Mouse (Mus musculus) cerebellum, adult 18-20 months (tissue): ENCODE measurements around the gene Tmem143.
"Not testable (repeated sequence)": the region's sequence is repeated elsewhere in the genome, so short reads cannot be mapped to it uniquely, and the experiment has no call there.

Experiments used
- DNase-seq, 2 experiments: peaks; one replicate each; pipeline ENCODE4 v3.0.0; 2021

Tmem143 gene

GRCm38 (mm10) chr7:45892651-45893050 is 4.1 kb upstream of the Tmem143 start:
- DNase-seq: no peak

GRCm38 (mm10) chr7:45895931-45896516 is 717 bp upstream of the Tmem143 start:
- no peak for DNase-seq

- peak; percentile 68 to 69 for DNase-seq
Measured at GRCm38 (mm10) chr7:45897258-45897757, 567 bp downstream of the Tmem143 start.

GRCm38 (mm10) chr7:45898125-45898524 is 1.4 kb downstream of the Tmem143 start:
- not testable (repeated sequence) for DNase-seq

- DNase-seq: no peak
Measured at GRCm38 (mm10) chr7:45901562-45901961, 4.8 kb downstream of the Tmem143 start.

- DNase-seq: no peak
Measured at GRCm38 (mm10) chr7:45902481-45903002, 5.8 kb downstream of the Tmem143 start.

- DNase-seq: no peak
Measured at GRCm38 (mm10) chr7:45906622-45907021, 9.9 kb downstream of the Tmem143 start.

GRCm38 (mm10) chr7:45908384-45908783 is 11.6 kb downstream of the Tmem143 start:
- no peak for DNase-seq

- DNase-seq: no peak
Measured at GRCm38 (mm10) chr7:45909145-45909544, 12.4 kb downstream of the Tmem143 start.

- DNase-seq: no peak
Measured at GRCm38 (mm10) chr7:45914067-45914466, 17.3 kb downstream of the Tmem143 start.

GRCm38 (mm10) chr7:45915011-45915410 is 18.3 kb downstream of the Tmem143 start:
- no peak for DNase-seq

- peak in 1 of 2 experiments; percentile 22 for DNase-seq
Measured at GRCm38 (mm10) chr7:45916056-45917003, 19.6 kb downstream of the Tmem143 start.

GRCm38 (mm10) chr7:45917004-45917704 is 20.4 kb downstream of the Tmem143 start:
- no peak for DNase-seq

- no peak for DNase-seq
Measured at GRCm38 (mm10) chr7:45917926-45918325, 21.2 kb downstream of the Tmem143 start.

GRCm38 (mm10) chr7:45919083-45919671 is 22.4 kb downstream of the Tmem143 start:
- no peak for DNase-seq

- no peak for DNase-seq
Measured at GRCm38 (mm10) chr7:45919761-45920160, 23.0 kb downstream of the Tmem143 start.

GRCm38 (mm10) chr7:45920583-45921241 is 24.0 kb downstream of the Tmem143 start:
- no peak for DNase-seq

GRCm38 (mm10) chr7:45921242-45921621 is 24.5 kb downstream of the Tmem143 start, which contains the start of gene Emp3:
Gene Emp3 (minus strand): TSS chr7:45921404.
- no peak for DNase-seq

GRCm38 (mm10) chr7:45921950-45922600 is 25.3 kb downstream of the Tmem143 start:
- no peak for DNase-seq

GRCm38 (mm10) chr7:45922928-45923761 is 26.4 kb downstream of the Tmem143 start:
- DNase-seq: peak; percentile 80
